Mouse (Mus musculus) bone marrow, adult 2 months (tissue): ENCODE data around the gene Lcn12.

Experiments
- CTCF ChIP-seq: fragments of 200-500 bp; IDR thresholded peaks from 2 replicates; pipeline ENCODE4 v1.5.1; 2011; ENCODE audit warnings: low read length, control low read depth; ENCODE audit not compliant: control insufficient read depth, insufficient read depth
- POLR2A ChIP-seq: fragments of 200-500 bp; IDR thresholded peaks from 2 replicates; pipeline ENCODE4 v1.6.1; 2011; ENCODE audit warnings: low read depth, mild to moderate bottlenecking, control low read depth, low read length, borderline replicate concordance; ENCODE audit not compliant: control insufficient read depth

GRCm38 (mm10) chr2:25477967-25478675 lies 15.6 kb downstream of the Lcn12 start:
- TF ChIP-seq POLR2A (no peak), CTCF (no peak)
